Mouse (Mus musculus): Measurements from ENCODE around the gene Kars.

DNA sequence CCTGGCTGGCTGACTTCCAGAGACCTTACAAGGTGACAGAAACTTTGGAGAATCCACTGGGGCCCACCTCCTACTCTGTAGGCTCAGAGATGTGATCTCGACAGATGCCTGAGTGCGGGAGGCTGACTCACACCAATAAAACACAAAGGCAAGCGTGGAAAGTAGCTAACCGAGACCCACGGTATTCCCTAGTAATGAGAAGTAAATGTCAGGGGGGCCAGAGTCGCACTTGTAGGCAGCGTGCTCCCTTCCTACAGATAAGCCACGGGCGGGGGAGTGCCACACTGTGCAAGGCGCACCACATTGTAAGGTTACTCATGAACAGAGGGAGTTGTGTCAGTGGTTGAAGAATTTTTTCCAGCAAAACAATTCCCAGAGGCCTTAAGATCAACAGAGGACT is 26.6 kb downstream of the Kars start:
- TF ChIP-seq CTCF (conservative IDR thresholded peaks at IDR 0.05; ENCODE audit: insufficient read depth, insufficient read length, low read depth, low read length) (no peak), POLR2A (IDR thresholded peaks at IDR 0.05; ENCODE audit: low read depth, low read length) (no peak)

All from kidney, adult 2 months (tissue).